ENCODE assay signal across 8 mouse cellular contexts in the genomic region with DNA sequence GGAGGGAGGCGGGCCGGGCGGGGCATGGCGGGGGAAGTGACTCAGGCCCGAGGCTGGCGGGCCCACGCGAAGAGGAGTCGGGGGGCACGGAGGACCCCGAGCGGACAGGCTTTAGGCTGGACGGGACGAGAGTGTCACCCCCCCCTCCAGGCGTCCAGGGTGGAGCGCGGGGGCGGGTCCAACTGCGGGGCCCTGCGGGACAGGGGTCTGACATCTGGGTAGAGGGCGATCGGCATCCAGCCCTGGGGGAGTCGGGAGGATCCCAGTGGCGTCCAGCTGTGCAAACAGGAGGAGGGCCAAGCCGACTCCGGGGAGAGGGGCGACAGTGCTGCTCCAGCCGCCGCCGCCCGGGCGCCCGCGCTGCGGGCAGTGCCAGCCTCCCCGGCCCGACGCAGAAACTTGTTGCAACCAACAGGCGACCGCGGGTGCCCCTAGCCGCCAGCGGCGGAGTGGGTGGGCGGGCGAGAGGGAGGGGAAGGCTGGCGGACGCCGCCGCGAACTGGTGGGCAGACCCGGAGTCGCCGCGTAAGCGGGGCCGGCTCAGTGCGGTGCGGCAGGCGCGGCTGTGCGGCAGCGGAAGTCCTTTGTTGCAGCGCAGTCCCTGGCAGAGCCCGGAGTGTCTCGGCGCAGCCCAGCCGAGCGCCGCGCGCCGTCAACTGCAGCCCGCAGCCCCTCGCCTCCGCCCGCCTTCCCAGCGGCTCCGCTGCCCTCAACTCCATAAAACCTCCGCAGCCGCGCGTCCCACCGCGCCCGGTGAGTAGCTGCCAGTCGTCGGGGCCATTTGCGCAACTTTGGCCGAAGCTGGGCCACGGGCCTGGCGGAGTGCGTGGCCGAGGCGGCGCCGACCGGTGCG. TPM values are rescaled to one million over a fixed set of nuclear protein-coding genes. Genes with fewer than 3 reads are reported as not detected.
A peak's percentile ranks its signal among the peaks of the same experiment; 100 is the strongest.
DNase-seq lines count a peak whose midpoint lies in the region; ATAC-seq lines count a peak whose summit lies in the region.

A gene (plus strand): TSS at position 289 of the 853 bp plus-strand sequence.

- H3K9me3 ChIP-seq in hindbrain, embryonic 13.5 days = no peaks in the 10 kb centered on the region

- no peaks in the 10 kb centered on the region for H3K36me3 ChIP-seq in hindbrain, embryonic 13.5 days

- H3K4me1 ChIP-seq in hindbrain, embryonic 13.5 days (replicated peaks) = peaks cover 39% of the 10 kb centered on the region

- no peaks in the 10 kb centered on the region for H3K27me3 ChIP-seq in hindbrain, embryonic 13.5 days

- DNase-seq in NIH3T3 (ENCODE audit: low read depth) = peak; percentile 85
- DNase-seq in cerebellum, postnatal 10 days = peak; percentile 84 to 85
- DNase-seq in frontal cortex, postnatal 14 days (ENCODE audit: low spot score in 2 of 2) = peak; percentile 66 to 73
- peak; percentile 68 for DNase-seq in left cerebral cortex, adult 11 months (ENCODE audit: low spot score)
- DNase-seq in lung, postnatal 4 days = peak; percentile 90 to 93
- DNase-seq in retina, postnatal 7 days (ENCODE audit: low read depth, low spot score) = peak; percentile 56
- DNase-seq in urinary bladder, adult 18-20 months (ENCODE audit: low spot score in 2 of 2) = peak; percentile 74 to 84

- peak within 1 kb of the TSS; percentile 84 for H3K4me2 ChIP-seq in hindbrain, embryonic 13.5 days

- peak within 1 kb of the TSS; percentile 90 for H3K4me3 ChIP-seq in hindbrain, embryonic 13.5 days

- under 1% methylated on average over 93 of the region's 99 CpGs for WGBS in hindbrain, embryonic 13.5 days

- peak within 1 kb of the TSS; percentile 98 for H3K27ac ChIP-seq in hindbrain, embryonic 13.5 days

- ATAC-seq in hindbrain, embryonic 13.5 days (ENCODE audit: low FRiP score) = peak; percentile 61

- H3K9ac ChIP-seq in hindbrain, embryonic 13.5 days = peak within 1 kb of the TSS; percentile 97

RNA-seq across cellular contexts. Expression of the gene that starts here (rescaled TPM):
- 4.3 and 4.4 TPM in 2 replicates for polyA plus RNA-seq in hindbrain, embryonic 13.5 days (2015; fragmentation: Nextera tagmentation; extraction: Ambion mirVana)

Comparison
In these comparisons a context has a peak if more than half of its experiments do, and no peak if none do; other contexts are left out.
1. Peak in every context shown above with its lines: DNase-seq, ATAC-seq, H3K4me3 ChIP-seq and H3K27ac ChIP-seq.